Mouse (Mus musculus) megakaryocyte, embryonic 14.5 days (primary cell): ENCODE results near the gene Olfr1358.

ENCODE experiments used
- FLI1 ChIP-seq: IDR thresholded peaks from 2 replicates; pipeline ENCODE4 v1.6.1; 2012; ENCODE audit warnings: low read length, inconsistent platforms, mixed read lengths
- GATA1 ChIP-seq: IDR thresholded peaks from 3 replicates; pipeline ENCODE4 v1.6.1; 2012; ENCODE audit warnings: mixed read lengths, low read length, inconsistent platforms, borderline replicate concordance

GRCm38 (mm10) chr10:78486871-78487270, 30.4 kb upstream of the Olfr1358 start:
- TF ChIP-seq GATA1 (no peak), FLI1 (no peak)
